Mouse (Mus musculus) testis, adult 2 months (tissue): ENCODE data around the gene Ano10.

Experiments used
- CTCF ChIP-seq: fragments of 200-500 bp; IDR thresholded peaks from 2 replicates; pipeline ENCODE4 v1.5.1; 2012; ENCODE audit warnings: low read depth, mild to moderate bottlenecking, inconsistent platforms, low read length, moderate library complexity; ENCODE audit not compliant: control insufficient read depth, insufficient read depth, insufficient replicate concordance
- POLR2A ChIP-seq: fragments of 200-500 bp; IDR thresholded peaks from 2 replicates; pipeline ENCODE4 v1.6.1; 2012; ENCODE audit warnings: low read depth, mild to moderate bottlenecking, inconsistent platforms, low read length, moderate library complexity; ENCODE audit not compliant: control insufficient read depth

DNA sequence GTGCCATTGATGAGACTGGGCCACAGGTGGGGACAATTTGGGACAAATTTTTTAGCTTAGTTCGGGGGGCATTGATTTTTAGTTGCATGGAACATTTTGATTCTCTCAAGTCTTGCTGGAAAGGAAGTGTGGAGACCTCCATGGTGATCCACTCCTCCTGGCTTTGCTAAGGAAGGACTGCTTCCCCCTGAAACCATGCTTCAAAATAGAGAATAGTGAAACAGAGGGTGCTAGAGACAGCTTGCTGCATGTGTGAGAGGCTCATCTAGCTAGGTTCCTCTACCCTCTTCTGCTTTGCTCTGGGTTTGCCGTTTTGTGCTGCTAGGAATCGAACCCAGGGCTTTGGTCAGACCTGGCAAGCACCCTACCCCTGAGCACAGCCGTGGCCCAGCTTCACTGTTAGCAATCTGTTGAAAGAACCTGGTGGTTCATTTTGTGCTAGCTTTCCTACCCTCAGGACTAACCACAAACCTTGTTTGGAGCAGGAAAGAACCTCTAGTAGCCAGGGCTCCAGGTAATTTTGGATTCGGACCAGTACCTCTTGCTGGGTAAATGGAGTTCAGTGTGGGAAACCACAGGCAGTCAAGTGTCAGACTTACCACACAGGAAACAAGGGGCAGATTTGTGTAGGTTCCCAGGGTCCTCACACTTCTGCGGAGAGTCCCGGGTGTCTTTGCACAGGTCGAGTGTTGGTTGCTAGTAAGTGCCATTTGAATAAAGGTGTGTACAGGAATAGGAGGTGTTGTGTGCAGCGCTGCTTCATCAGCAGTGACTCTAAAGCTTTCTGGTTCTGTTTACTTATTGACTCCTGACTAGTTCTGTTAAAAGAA, 144.0 kb downstream of the Ano10 start:
- TF ChIP-seq CTCF (no peak), POLR2A (no peak)
